Mouse (Mus musculus) urinary bladder, postnatal 14 days (tissue): ENCODE measurements at regions not wholly inside any gene's neighbourhood (a gene's known extent, or its start where the extent isn't known, plus 50 kb on each side); places are given as distances from the start of the nearest gene placed in this dataset.

ENCODE experiments used
- DNase-seq: peaks from one replicate; pipeline ENCODE4 v3.0.0; 2021; ENCODE audit warnings: low spot score

GRCm38 (mm10) chr16:15052389-15052923, 146.1 kb downstream of the Efcab1 start:
- no peak for DNase-seq

- peak; percentile 34 for DNase-seq
Observed at GRCm38 (mm10) chr16:15052924-15053793, 146.8 kb downstream of the Efcab1 start.

GRCm38 (mm10) chr16:15053840-15054239, 147.4 kb downstream of the Efcab1 start:
- DNase-seq: no peak

- no peak for DNase-seq
Observed at GRCm38 (mm10) chr16:15054306-15055001, 148.0 kb downstream of the Efcab1 start.

- no peak for DNase-seq
Observed at GRCm38 (mm10) chr16:15055697-15056096, 149.3 kb downstream of the Efcab1 start.

- DNase-seq: no peak
Observed at GRCm38 (mm10) chr16:15070485-15070960, 164.1 kb downstream of the Efcab1 start.

- DNase-seq: no peak
Observed at GRCm38 (mm10) chr16:15074407-15074806, 168.0 kb downstream of the Efcab1 start.

- DNase-seq: no peak
Observed at GRCm38 (mm10) chr16:15083692-15084091, 177.3 kb downstream of the Efcab1 start.

- no peak for DNase-seq
Observed at GRCm38 (mm10) chr16:15084147-15084752, 177.8 kb downstream of the Efcab1 start.

GRCm38 (mm10) chr16:15084753-15085728, 178.6 kb downstream of the Efcab1 start:
- DNase-seq: peak; percentile 49

GRCm38 (mm10) chr16:15086556-15086955, 180.2 kb downstream of the Efcab1 start:
- peak; percentile 7 for DNase-seq

GRCm38 (mm10) chr16:15103938-15104337, 197.5 kb downstream of the Efcab1 start:
- no peak for DNase-seq

- no peak for DNase-seq
Observed at GRCm38 (mm10) chr16:15107234-15107633, 200.8 kb downstream of the Efcab1 start.

- DNase-seq: no peak
Observed at GRCm38 (mm10) chr16:15113131-15113530, 204.1 kb upstream of the Gm21897 start.

- DNase-seq: no peak
Observed at GRCm38 (mm10) chr16:15113989-15114556, 203.2 kb upstream of the Gm21897 start.

GRCm38 (mm10) chr16:15114574-15115230, 202.6 kb upstream of the Gm21897 start:
- DNase-seq: peak; percentile 7

GRCm38 (mm10) chr16:15115386-15115785, 201.9 kb upstream of the Gm21897 start:
- no peak for DNase-seq

- peak; percentile 59 for DNase-seq
Observed at GRCm38 (mm10) chr16:15119799-15120198, 197.5 kb upstream of the Gm21897 start.

- no peak for DNase-seq
Observed at GRCm38 (mm10) chr16:15128996-15129395, 188.3 kb upstream of the Gm21897 start.

GRCm38 (mm10) chr16:15129806-15130205, 187.5 kb upstream of the Gm21897 start:
- DNase-seq: no peak
